Mouse (Mus musculus) myocyte (in vitro differentiated cells): Measurements from ENCODE around the gene Fam117a. TPM values are rescaled to one million over a fixed set of nuclear protein-coding genes. Genes with fewer than 3 reads are reported as not detected.

Experiments used
- H3K27me3 ChIP-seq: one replicate; pipeline ENCODE4 v1.6.1; 2011; ENCODE audit not compliant: control insufficient read depth, insufficient read depth, insufficient read length
- H3K36me3 ChIP-seq: one replicate; pipeline ENCODE4 v1.6.1; 2011; ENCODE audit not compliant: control insufficient read depth, insufficient read depth
- H3K4me2 ChIP-seq: one replicate; pipeline ENCODE4 v1.6.1; 2011; ENCODE audit warnings: low read depth, control low read depth
- H3K4me3 ChIP-seq: one replicate; pipeline ENCODE4 v1.5.1; 2011; ENCODE audit warnings: mild to moderate bottlenecking, control low read depth, moderate library complexity
- H3K79me2 ChIP-seq: one replicate; pipeline ENCODE4 v1.6.1; 2011; ENCODE audit not compliant: control insufficient read depth, insufficient read depth
- H3ac ChIP-seq: one replicate; pipeline ENCODE4 v1.6.1; 2011; ENCODE audit not compliant: control insufficient read depth, insufficient read length
- CEBPB ChIP-seq: IDR thresholded peaks from 2 replicates; pipeline ENCODE4 v1.6.1; 2011; ENCODE audit warnings: mild to moderate bottlenecking, moderate library complexity; ENCODE audit not compliant: poor library complexity, insufficient read depth, severe bottlenecking
- E2F4 ChIP-seq: IDR thresholded peaks from one replicate; pipeline ENCODE4 v1.6.1; 2011; ENCODE audit warnings: mild to moderate bottlenecking, control low read depth, moderate library complexity; ENCODE audit not compliant: insufficient read depth
- MAX ChIP-seq: IDR thresholded peaks from one replicate; pipeline ENCODE4 v1.6.1; 2011; ENCODE audit warnings: low read depth, mild to moderate bottlenecking, control low read depth
- MYOD1 ChIP-seq, 3 experiments: IDR thresholded peaks; one replicate each; pipeline ENCODE4 v1.6.1; 2011; ENCODE audit warnings: control low read depth in 2 of 3, low read depth in 2 of 3, mild to moderate bottlenecking in 2 of 3, moderate library complexity in 1 of 3; ENCODE audit not compliant: insufficient read length in 2 of 3, control insufficient read depth in 1 of 3
- MYOG ChIP-seq, 3 experiments: IDR thresholded peaks; one replicate each; pipeline ENCODE4 v1.6.1; 2011; ENCODE audit warnings: control low read depth in 2 of 3, low read depth in 2 of 3, mild to moderate bottlenecking in 2 of 3; ENCODE audit not compliant: insufficient read length in 2 of 3, control insufficient read depth in 1 of 3, insufficient read depth in 1 of 3
- POLR2A ChIP-seq: IDR thresholded peaks from one replicate; pipeline ENCODE4 v1.6.1; 2011; ENCODE audit warnings: low read depth, mild to moderate bottlenecking, control low read depth, moderate library complexity; ENCODE audit not compliant: insufficient read length
- POLR2AphosphoS2 ChIP-seq: IDR thresholded peaks from one replicate; pipeline ENCODE4 v1.6.1; 2011; ENCODE audit warnings: low read depth, control low read depth; ENCODE audit not compliant: insufficient read length
- REST ChIP-seq: IDR thresholded peaks from one replicate; pipeline ENCODE4 v1.6.1; 2011; ENCODE audit warnings: mild to moderate bottlenecking, control low read depth, moderate library complexity; ENCODE audit not compliant: insufficient read depth, insufficient read length
- SRF ChIP-seq: IDR thresholded peaks from one replicate; pipeline ENCODE4 v1.6.1; 2011; ENCODE audit warnings: low read depth; ENCODE audit not compliant: control insufficient read depth, insufficient read length
- TCF12 ChIP-seq: IDR thresholded peaks from one replicate; pipeline ENCODE4 v1.6.1; 2011; ENCODE audit warnings: mild to moderate bottlenecking, control low read depth; ENCODE audit not compliant: poor library complexity, insufficient read depth, severe bottlenecking
- TCF3 ChIP-seq: IDR thresholded peaks from one replicate; pipeline ENCODE4 v1.6.1; 2011; ENCODE audit warnings: low read depth, control low read depth; ENCODE audit not compliant: insufficient read length
- USF1 ChIP-seq: IDR thresholded peaks from one replicate; pipeline ENCODE4 v1.6.1; 2011; ENCODE audit warnings: low read depth, mild to moderate bottlenecking, control low read depth, moderate library complexity
- polyA plus RNA-seq: library from polyadenylated mRNA; unstranded; fragments of >200 nt; fragmentation: generic; extraction: Trizol; gene quantifications from one replicate; pipeline ENCODE4 v1.2.1, GENCODE M21; 2012; ENCODE audit warnings: missing spikeins

Fam117a gene
- polyA plus RNA-seq, 1 experiment: 9.7 TPM

DNA sequence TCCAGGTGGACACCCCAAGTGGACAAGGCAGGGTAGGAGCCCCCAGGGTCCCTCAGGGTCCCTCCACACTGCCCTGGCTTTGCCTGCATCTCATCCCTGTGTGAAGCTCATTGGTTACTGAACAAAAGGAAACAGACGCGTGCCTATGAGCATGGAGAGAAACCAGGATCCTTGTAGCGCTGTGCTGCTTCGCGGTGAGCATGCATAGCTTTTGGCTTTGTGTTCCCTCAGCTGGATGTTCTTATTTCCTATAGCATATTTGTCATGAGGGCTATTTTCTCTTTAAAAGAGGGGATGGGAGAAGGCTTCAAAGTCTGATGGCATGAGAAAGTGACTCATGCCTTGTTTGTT lies 18.8 kb downstream of the Fam117a start:
- H3K79me2 ChIP-seq: no peaks in the 10 kb centered on the region
- TF ChIP-seq SRF: no peak
- H3K4me2 ChIP-seq: no peak overlapping the region
- no peak overlapping the region for H3K4me3 ChIP-seq
- no peak overlapping the region for H3ac ChIP-seq
- peaks cover 4% of the 10 kb centered on the region for H3K36me3 ChIP-seq
- H3K27me3 ChIP-seq: no peaks in the 10 kb centered on the region

DNA sequence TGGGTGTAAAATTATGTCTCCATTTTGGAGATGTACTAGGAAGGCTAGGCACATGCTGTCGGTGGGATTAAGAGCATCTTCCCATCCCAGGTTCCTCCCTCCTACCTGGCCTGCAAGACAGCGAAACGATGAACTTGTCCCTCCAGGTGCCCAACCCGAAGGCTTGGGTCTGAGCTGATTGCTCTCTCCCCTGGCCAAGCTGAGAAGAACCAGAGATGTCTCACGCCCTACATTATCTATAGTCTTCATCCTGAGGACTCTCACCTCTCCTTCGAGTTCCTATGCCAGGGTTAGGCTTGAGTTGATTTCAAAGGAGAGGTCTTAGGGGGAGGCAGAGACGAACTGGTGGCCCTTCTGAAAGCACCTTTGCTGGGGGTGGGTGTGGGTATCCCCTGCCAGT lies 19.2 kb downstream of the Fam117a start:
- H3K4me2 ChIP-seq: no peak overlapping the region
- H3K79me2 ChIP-seq: no peaks in the 10 kb centered on the region
- H3K4me3 ChIP-seq: no peak overlapping the region
- H3ac ChIP-seq: no peak overlapping the region
- peaks cover 4% of the 10 kb centered on the region for H3K36me3 ChIP-seq
- TF ChIP-seq MYOG (IDR thresholded peaks at IDR 0.05; ENCODE audit: control insufficient read depth in 1 of 3, insufficient read depth in 1 of 3, insufficient read length in 2 of 3, low read depth in 2 of 3) (no peak), CEBPB (no peak), MYOD1 (IDR thresholded peaks at IDR 0.05; ENCODE audit: control insufficient read depth in 1 of 3, insufficient read length in 2 of 3, low read depth in 2 of 3) (no peak), TCF12 (no peak), E2F4 (no peak), REST (no peak)
- no peaks in the 10 kb centered on the region for H3K27me3 ChIP-seq

- Histone ChIP-seq H3K79me2 (no peaks in the 10 kb centered on the region), H3K4me2 (peak overlapping the region; percentile 1), H3ac (no peak overlapping the region), H3K36me3 (peaks cover 4% of the 10 kb centered on the region), H3K4me3 (no peak overlapping the region), H3K27me3 (no peaks in the 10 kb centered on the region)
- TF ChIP-seq POLR2AphosphoS2 (no peak), SRF (no peak), MAX (no peak), MYOD1 (IDR thresholded peaks at IDR 0.05; ENCODE audit: control insufficient read depth in 1 of 3, insufficient read length in 2 of 3, low read depth in 2 of 3) (peak in 2 of 3 experiments; percentile 92 to 98), E2F4 (no peak), USF1 (no peak), REST (no peak), CEBPB (peak; percentile 52; the same call in 1 of the 2 replicates), MYOG (IDR thresholded peaks at IDR 0.05; ENCODE audit: control insufficient read depth in 1 of 3, insufficient read depth in 1 of 3, insufficient read length in 2 of 3, low read depth in 2 of 3) (peak; percentile 50 to 97 (median 88)), POLR2A (no peak), TCF12 (peak; percentile 77), TCF3 (peak; percentile 82)
Measured at GRCm38 (mm10) chr11:95356469-95357273, 19.9 kb downstream of the Fam117a start.

DNA sequence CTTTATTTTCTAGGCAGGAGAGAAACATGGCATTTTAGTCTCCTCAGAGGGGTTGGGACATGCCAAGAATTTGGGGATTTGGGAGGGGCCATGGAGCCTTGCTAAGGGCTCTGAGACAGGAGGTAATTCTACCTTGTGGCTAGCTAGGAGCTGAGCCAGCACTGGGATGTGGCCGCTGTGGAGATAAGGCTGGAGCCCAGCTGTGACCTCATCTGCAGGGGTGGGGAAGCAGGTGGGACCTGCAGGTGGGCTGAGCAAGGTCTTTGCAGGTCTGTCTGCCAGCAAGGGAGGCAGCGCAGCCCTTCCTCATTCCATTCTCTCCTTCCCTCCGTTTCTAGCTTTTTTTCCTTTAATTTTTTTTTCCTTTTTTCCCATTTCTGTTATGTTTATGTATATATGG lies 21.4 kb downstream of the Fam117a start:
- TF ChIP-seq SRF (no peak), TCF12 (no peak), REST (no peak), MYOG (IDR thresholded peaks at IDR 0.05; ENCODE audit: control insufficient read depth in 1 of 3, insufficient read depth in 1 of 3, insufficient read length in 2 of 3, low read depth in 2 of 3) (peak in 1 of 3 experiments; percentile 83), TCF3 (no peak), CEBPB (no peak), POLR2AphosphoS2 (no peak), MAX (no peak), POLR2A (no peak), MYOD1 (IDR thresholded peaks at IDR 0.05; ENCODE audit: control insufficient read depth in 1 of 3, insufficient read length in 2 of 3, low read depth in 2 of 3) (peak in 1 of 3 experiments; percentile 67)
- Histone ChIP-seq H3ac (no peak overlapping the region), H3K4me2 (no peak overlapping the region), H3K4me3 (no peak overlapping the region), H3K36me3 (no peaks in the 10 kb centered on the region), H3K79me2 (no peaks in the 10 kb centered on the region), H3K27me3 (no peaks in the 10 kb centered on the region)

DNA sequence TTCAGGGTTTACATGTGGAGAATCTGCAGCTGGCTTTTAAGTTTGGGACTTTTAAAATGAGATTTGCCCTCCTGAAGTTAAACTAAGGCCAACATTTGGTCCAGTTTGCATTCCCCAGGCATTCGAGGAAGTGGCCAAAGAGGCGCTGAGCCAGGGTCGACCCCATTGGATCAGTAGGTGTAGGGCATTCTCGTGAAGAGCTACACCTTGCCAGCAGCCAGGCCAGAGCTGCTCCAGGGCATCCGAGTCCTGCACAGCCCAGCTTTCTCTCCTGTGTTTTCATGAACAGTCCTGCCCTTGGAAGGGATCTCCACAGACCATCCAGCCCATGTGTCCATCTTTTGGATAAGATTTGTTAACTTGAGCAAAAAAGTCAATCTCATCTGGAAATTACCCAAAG lies 27.6 kb downstream of the Fam117a start:
- Histone ChIP-seq H3K79me2 (no peaks in the 10 kb centered on the region), H3K36me3 (peaks cover 8% of the 10 kb centered on the region), H3K4me3 (no peak overlapping the region), H3K27me3 (no peaks in the 10 kb centered on the region), H3K4me2 (no peak overlapping the region), H3ac (no peak overlapping the region)
- TF ChIP-seq TCF12: no peak
- no peak for TF ChIP-seq MYOG (IDR thresholded peaks at IDR 0.05; ENCODE audit: control insufficient read depth in 1 of 3, insufficient read depth in 1 of 3, insufficient read length in 2 of 3, low read depth in 2 of 3)
- TF ChIP-seq POLR2AphosphoS2: no peak
- no peak for TF ChIP-seq MAX
- no peak for TF ChIP-seq POLR2A
- no peak for TF ChIP-seq SRF
- TF ChIP-seq REST: no peak
